Mouse (Mus musculus): Measurements from ENCODE around the gene Def6.

GRCm38 (mm10) chr17:28267251-28267650 is 59.7 kb downstream of the Def6 start:
- no peak for TF ChIP-seq POLR2A (IDR thresholded peaks at IDR 0.05; ENCODE audit: borderline replicate concordance, control insufficient read depth, low read depth, low read length)
- no peak for TF ChIP-seq CTCF (IDR thresholded peaks at IDR 0.05; ENCODE audit: control insufficient read depth, insufficient read depth, low read length)
